Mouse (Mus musculus) ES-Bruce4 (cell line): ENCODE measurements around the gene Wnt5b. TPM values are rescaled to one million over a fixed set of nuclear protein-coding genes. Genes with fewer than 3 reads are reported as not detected.

Source experiments
- H3K27ac ChIP-seq: 2 replicates; pipeline ENCODE4 v1.5.1; 2012; ENCODE audit warnings: low read length, inconsistent platforms; ENCODE audit not compliant: insufficient read depth
- H3K27me3 ChIP-seq: 2 replicates; pipeline ENCODE4 v1.6.1; 2012; ENCODE audit warnings: mild to moderate bottlenecking, low read length, inconsistent platforms; ENCODE audit not compliant: control insufficient read depth, poor library complexity, insufficient read depth, severe bottlenecking
- H3K36me3 ChIP-seq: 2 replicates; pipeline ENCODE4 v1.6.1; 2012; ENCODE audit warnings: inconsistent platforms, mild to moderate bottlenecking, low read length, moderate library complexity; ENCODE audit not compliant: control insufficient read depth, poor library complexity, insufficient read depth, severe bottlenecking
- H3K4me1 ChIP-seq: one replicate; pipeline ENCODE4 v1.8.1; 2011; ENCODE audit warnings: low read length; ENCODE audit not compliant: control insufficient read depth, insufficient read depth
- H3K4me3 ChIP-seq: 2 replicates; pipeline ENCODE4 v1.5.1; 2011; ENCODE audit warnings: low read depth, mild to moderate bottlenecking, low read length
- H3K9ac ChIP-seq: 2 replicates; pipeline ENCODE4 v1.6.1; 2012; ENCODE audit warnings: low read depth, mild to moderate bottlenecking, inconsistent platforms; ENCODE audit not compliant: poor library complexity, severe bottlenecking
- H3K9me3 ChIP-seq: replicated peaks from 2 replicates; pipeline ENCODE4 v1.6.1; 2012; ENCODE audit warnings: mild to moderate bottlenecking, low read length, inconsistent platforms; ENCODE audit not compliant: control insufficient read depth, poor library complexity, insufficient read depth, severe bottlenecking
- CTCF ChIP-seq: IDR thresholded peaks from one replicate; pipeline ENCODE4 v1.8.1; 2011; ENCODE audit warnings: low read depth, low read length
- EP300 ChIP-seq: IDR thresholded peaks from 2 replicates; pipeline ENCODE4 v1.6.1; 2011; ENCODE audit warnings: low read depth, low read length; ENCODE audit not compliant: insufficient read depth
- POLR2A ChIP-seq: IDR thresholded peaks from one replicate; pipeline ENCODE4 v1.8.1; 2011; ENCODE audit warnings: low read length; ENCODE audit not compliant: insufficient read depth
- polyA plus RNA-seq: library from polyadenylated mRNA; stranded (reverse); fragments of >200 nt; gene quantifications from 2 replicates; pipeline ENCODE4 v1.2.4, GENCODE M21; 2011; ENCODE audit warnings: low read depth; ENCODE audit not compliant: missing spikeins, insufficient read depth, insufficient read length

Wnt5b gene
- polyA plus RNA-seq, 1 experiment: 2.5 TPM

DNA sequence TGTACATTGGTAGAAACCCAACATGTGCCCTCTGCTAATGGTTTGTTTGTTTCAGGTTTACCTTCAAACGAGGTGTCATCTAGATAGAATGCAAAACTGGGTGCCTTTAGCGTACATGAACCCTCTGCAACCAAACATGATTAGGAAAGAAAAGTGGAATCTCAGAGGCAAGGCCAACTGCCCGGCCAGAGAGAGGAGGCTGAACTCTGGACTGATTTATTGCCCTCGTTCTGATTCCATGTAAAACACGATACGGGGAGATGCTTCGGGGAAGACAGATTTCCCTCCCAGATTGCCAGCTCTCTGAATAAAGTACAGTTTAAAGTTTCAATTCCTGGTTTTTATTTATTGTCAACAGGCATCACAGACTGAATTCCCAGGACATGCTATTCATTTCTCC, 138.8 kb downstream of the Wnt5b start:
- H3K9ac ChIP-seq: no peak overlapping the region
- TF ChIP-seq EP300 (no peak), POLR2A (no peak), CTCF (no peak)
- H3K27me3 ChIP-seq: no peaks in the 10 kb centered on the region
- H3K9me3 ChIP-seq: no peaks in the 10 kb centered on the region
- H3K27ac ChIP-seq: no peak overlapping the region
- H3K36me3 ChIP-seq: peaks cover 34% of the 10 kb centered on the region
- H3K4me1 ChIP-seq: no peaks in the 10 kb centered on the region
- H3K4me3 ChIP-seq: no peak overlapping the region

DNA sequence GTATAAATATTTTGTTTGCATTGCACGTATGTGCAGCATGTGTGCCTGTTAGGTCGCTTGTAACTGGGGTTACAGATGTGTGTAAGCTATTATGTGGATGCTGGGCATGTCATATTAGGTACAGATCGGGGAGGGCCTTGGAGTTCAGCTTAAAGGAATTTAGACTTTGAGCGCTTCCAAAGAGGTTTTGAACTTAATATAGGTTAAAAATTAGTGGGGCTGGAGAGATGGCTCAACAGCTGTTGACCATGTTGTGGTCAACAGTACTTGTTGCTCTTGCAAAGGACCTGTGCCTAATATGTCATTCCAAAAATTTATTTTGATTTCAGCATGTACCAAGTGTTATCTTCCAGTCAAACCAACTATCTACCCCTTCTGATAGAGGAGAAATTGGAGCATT, 139.3 kb downstream of the Wnt5b start:
- H3K9ac ChIP-seq: no peak overlapping the region
- no peak overlapping the region for H3K4me3 ChIP-seq
- H3K9me3 ChIP-seq: no peaks in the 10 kb centered on the region
- peaks cover 35% of the 10 kb centered on the region for H3K36me3 ChIP-seq
- TF ChIP-seq CTCF (no peak), POLR2A (no peak), EP300 (no peak)
- H3K27me3 ChIP-seq: no peaks in the 10 kb centered on the region
- H3K27ac ChIP-seq: no peak overlapping the region
- no peaks in the 10 kb centered on the region for H3K4me1 ChIP-seq

DNA sequence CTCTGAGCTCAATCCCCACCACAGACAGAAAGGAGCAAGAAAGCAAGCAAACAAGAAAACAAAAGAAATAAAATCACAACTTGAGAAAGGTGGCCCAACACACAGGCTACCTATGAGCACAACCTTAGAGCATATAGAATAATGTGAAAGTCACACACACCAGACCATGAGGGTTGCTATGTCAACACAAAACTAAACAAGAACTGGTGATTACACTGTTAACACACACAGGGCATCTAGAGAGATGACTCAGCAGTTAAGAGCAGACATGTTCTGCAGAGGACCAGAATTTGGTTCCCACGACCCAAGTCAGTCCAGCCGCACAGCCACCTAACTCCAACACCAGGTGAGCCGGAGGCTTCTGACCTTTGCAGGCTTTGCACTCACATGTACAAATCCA, 141.2 kb downstream of the Wnt5b start:
- Histone ChIP-seq H3K36me3 (peaks cover 43% of the 10 kb centered on the region), H3K4me3 (no peak overlapping the region), H3K27me3 (no peaks in the 10 kb centered on the region), H3K9ac (no peak overlapping the region), H3K9me3 (no peaks in the 10 kb centered on the region), H3K27ac (peak overlapping the region; percentile 4; the same call in 1 of the 2 replicates), H3K4me1 (no peaks in the 10 kb centered on the region)
- TF ChIP-seq EP300 (no peak), CTCF (no peak), POLR2A (no peak)

DNA sequence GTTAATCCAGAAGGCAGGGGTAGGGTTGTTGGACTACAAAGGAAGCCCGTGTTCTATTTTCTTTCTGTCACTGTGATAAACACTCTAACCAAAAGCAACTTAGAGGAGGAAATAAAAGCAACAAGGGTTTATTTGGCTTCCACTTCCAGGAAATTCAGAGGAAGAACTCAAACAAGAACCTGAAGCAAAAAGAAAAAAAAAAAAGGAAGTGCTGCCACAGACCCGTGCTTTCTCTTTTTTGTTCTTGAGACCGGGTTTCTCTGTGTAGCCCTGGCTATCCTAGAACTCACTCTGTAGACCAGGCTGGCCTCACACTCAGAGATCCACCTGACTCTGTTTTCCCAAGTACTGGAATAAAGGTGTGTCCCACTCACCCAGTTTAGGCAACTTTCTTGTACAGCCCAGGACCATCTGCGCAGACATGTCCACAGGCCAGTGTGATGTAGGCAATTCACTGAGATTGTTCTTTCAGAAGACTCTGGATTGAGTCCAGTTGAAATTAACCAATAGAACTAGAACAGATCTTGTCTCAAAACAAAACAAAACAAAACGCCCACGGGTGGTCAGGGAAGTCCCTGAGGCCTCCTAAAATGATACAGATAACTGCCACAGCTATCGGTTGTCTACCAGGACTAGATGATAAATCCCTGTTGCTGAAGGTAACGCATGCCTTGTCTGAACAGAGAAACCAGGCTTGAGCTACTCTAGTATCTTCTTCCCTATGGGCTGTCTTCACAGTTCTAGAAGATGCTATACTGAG, 142.4 kb downstream of the Wnt5b start:
- Histone ChIP-seq H3K27ac (no peak overlapping the region), H3K4me1 (peaks cover 1% of the 10 kb centered on the region), H3K27me3 (no peaks in the 10 kb centered on the region), H3K36me3 (peaks cover 43% of the 10 kb centered on the region), H3K9ac (no peak overlapping the region), H3K4me3 (no peak overlapping the region), H3K9me3 (no peaks in the 10 kb centered on the region)
- TF ChIP-seq EP300 (no peak), POLR2A (no peak), CTCF (no peak)

DNA sequence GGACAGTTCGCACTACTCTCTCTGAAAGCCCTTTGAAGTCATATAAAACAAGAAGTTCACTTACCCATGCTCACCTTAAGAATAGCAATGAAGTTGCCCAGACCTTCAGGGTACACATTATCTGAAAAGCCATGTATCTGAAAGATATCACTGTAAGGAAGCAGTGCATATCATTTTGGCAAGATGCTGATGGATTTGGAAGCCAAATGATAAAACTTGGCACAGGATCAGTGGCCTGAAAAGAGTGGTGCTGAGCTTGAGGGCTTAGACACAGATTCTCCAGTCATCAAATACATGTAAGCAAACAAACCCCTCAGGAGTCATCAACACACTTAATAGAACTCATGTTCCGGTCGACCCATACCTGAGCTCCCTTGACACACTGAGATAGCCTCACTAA, 143.5 kb downstream of the Wnt5b start:
- peaks cover 37% of the 10 kb centered on the region for H3K36me3 ChIP-seq
- H3K9me3 ChIP-seq: no peaks in the 10 kb centered on the region
- peaks cover 4% of the 10 kb centered on the region for H3K4me1 ChIP-seq
- no peak overlapping the region for H3K27ac ChIP-seq
- no peak overlapping the region for H3K4me3 ChIP-seq
- no peak overlapping the region for H3K9ac ChIP-seq
- TF ChIP-seq EP300: no peak
- H3K27me3 ChIP-seq: no peaks in the 10 kb centered on the region

DNA sequence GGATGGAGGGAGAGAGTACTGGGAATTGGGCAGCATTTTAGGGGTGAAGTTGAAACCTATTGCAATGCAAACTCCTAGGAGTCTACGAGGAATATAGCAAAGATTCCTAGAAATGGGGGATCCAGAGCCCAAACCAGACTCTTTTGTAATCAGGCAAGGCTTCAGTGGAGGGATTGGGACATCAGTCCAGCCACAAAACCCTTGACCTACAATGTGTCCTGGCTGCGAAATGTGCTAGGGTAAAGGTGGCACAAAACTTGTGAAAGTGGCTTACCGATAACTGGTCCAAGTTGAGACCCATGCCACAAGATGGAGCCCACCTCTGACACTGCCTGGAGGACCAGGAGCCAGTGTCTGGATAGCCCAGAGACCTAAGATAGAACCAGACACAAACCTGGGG, 144.8 kb downstream of the Wnt5b start:
- no peaks in the 10 kb centered on the region for H3K9me3 ChIP-seq
- no peak overlapping the region for H3K9ac ChIP-seq
- H3K27me3 ChIP-seq: no peaks in the 10 kb centered on the region
- H3K4me3 ChIP-seq: no peak overlapping the region
- no peak overlapping the region for H3K27ac ChIP-seq
- H3K4me1 ChIP-seq: peaks cover 4% of the 10 kb centered on the region
- H3K36me3 ChIP-seq: peaks cover 28% of the 10 kb centered on the region
- no peak for TF ChIP-seq EP300
- TF ChIP-seq CTCF: no peak
- TF ChIP-seq POLR2A: no peak
